Mouse (Mus musculus): ENCODE results near the gene Dab1. TPM values are rescaled to one million over a fixed set of nuclear protein-coding genes. Genes with fewer than 3 reads are reported as not detected.

The Dab1 gene
- polyA plus RNA-seq, 1 experiment from 2014 or later: 55.4 TPM

GRCm38 (mm10) chr4:104463781-104464170, 844.6 kb downstream of the Dab1 start:
- no peaks in the 10 kb centered on the region for H3K9me3 ChIP-seq (ENCODE audit: control insufficient read depth, low read length)
- no peak overlapping the region for H3K4me3 ChIP-seq (ENCODE audit: low read depth, low read length)
- 81% methylated on average over 7 of the region's 7 CpGs for WGBS
- no peaks in the 10 kb centered on the region for H3K27me3 ChIP-seq (ENCODE audit: control insufficient read depth, insufficient read depth, low read length)
- no peak for ATAC-seq (ENCODE audit: low FRiP score)
- no peak overlapping the region for H3K27ac ChIP-seq (ENCODE audit: low read depth, low read length)
- no peak overlapping the region for H3K9ac ChIP-seq (ENCODE audit: low read depth, low read length)
- no peak overlapping the region for H3K4me2 ChIP-seq (replicated peaks; ENCODE audit: low read depth, low read length)
- H3K4me1 ChIP-seq (replicated peaks; ENCODE audit: control insufficient read depth, insufficient read depth, low read length): no peaks in the 10 kb centered on the region
- no peaks in the 10 kb centered on the region for H3K36me3 ChIP-seq (ENCODE audit: control insufficient read depth, insufficient read depth, low read length)
- no peak for DNase-seq (ENCODE audit: low spot score)

DNA sequence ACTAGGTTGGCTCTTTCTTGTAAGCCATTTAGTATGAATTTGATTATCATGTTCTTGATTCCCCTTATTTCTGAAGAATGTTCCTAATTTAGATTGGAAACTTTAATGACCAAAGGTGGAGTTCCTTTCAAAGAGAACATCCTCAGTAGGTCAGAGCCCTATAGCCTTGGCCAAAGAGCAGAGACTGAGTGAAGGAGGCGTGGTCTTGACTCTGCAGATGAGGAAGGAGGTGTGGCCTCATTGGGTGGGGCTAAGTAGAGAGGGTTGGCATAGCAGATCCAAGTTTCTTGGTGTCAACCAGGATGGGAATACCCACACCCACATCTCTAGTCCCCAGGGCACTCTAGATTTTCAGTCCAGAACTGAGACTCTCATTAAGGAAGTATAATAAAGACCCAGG, 846.4 kb downstream of the Dab1 start:
- DNase-seq (ENCODE audit: low spot score) (no peak), ATAC-seq (ENCODE audit: low FRiP score) (no peak)
- H3K4me1 ChIP-seq (replicated peaks; ENCODE audit: control insufficient read depth, insufficient read depth, low read length): no peaks in the 10 kb centered on the region
- H3K9me3 ChIP-seq (ENCODE audit: control insufficient read depth, low read length): no peaks in the 10 kb centered on the region
- no peak overlapping the region for H3K9ac ChIP-seq (ENCODE audit: low read depth, low read length)
- no peak overlapping the region for H3K4me3 ChIP-seq (ENCODE audit: low read depth, low read length)
- no peaks in the 10 kb centered on the region for H3K27me3 ChIP-seq (ENCODE audit: control insufficient read depth, insufficient read depth, low read length)
- no peaks in the 10 kb centered on the region for H3K36me3 ChIP-seq (ENCODE audit: control insufficient read depth, insufficient read depth, low read length)
- 91% methylated on average over 1 of the region's 1 CpGs for WGBS
- no peak overlapping the region for H3K4me2 ChIP-seq (replicated peaks; ENCODE audit: low read depth, low read length)
- H3K27ac ChIP-seq (ENCODE audit: low read depth, low read length): no peak overlapping the region

GRCm38 (mm10) chr4:104468666-104469065, 849.5 kb downstream of the Dab1 start:
- Histone ChIP-seq H3K4me3 (ENCODE audit: low read depth, low read length) (no peak overlapping the region), H3K4me1 (replicated peaks; ENCODE audit: control insufficient read depth, insufficient read depth, low read length) (no peaks in the 10 kb centered on the region), H3K9me3 (ENCODE audit: control insufficient read depth, low read length) (no peaks in the 10 kb centered on the region), H3K27me3 (ENCODE audit: control insufficient read depth, insufficient read depth, low read length) (no peaks in the 10 kb centered on the region), H3K9ac (ENCODE audit: low read depth, low read length) (no peak overlapping the region), H3K27ac (ENCODE audit: low read depth, low read length) (no peak overlapping the region), H3K4me2 (replicated peaks; ENCODE audit: low read depth, low read length) (no peak overlapping the region), H3K36me3 (ENCODE audit: control insufficient read depth, insufficient read depth, low read length) (no peaks in the 10 kb centered on the region)
- ATAC-seq (ENCODE audit: low FRiP score) (no peak), DNase-seq (ENCODE audit: low spot score) (no peak)
- WGBS: 91% methylated on average over 3 of the region's 3 CpGs

- Histone ChIP-seq H3K27me3 (ENCODE audit: control insufficient read depth, insufficient read depth, low read length) (no peaks in the 10 kb centered on the region), H3K27ac (ENCODE audit: low read depth, low read length) (no peak overlapping the region), H3K4me1 (replicated peaks; ENCODE audit: control insufficient read depth, insufficient read depth, low read length) (no peaks in the 10 kb centered on the region), H3K36me3 (ENCODE audit: control insufficient read depth, insufficient read depth, low read length) (no peaks in the 10 kb centered on the region), H3K9me3 (ENCODE audit: control insufficient read depth, low read length) (no peaks in the 10 kb centered on the region), H3K4me2 (replicated peaks; ENCODE audit: low read depth, low read length) (no peak overlapping the region), H3K4me3 (ENCODE audit: low read depth, low read length) (no peak overlapping the region), H3K9ac (ENCODE audit: low read depth, low read length) (no peak overlapping the region)
- 75% methylated on average over 4 of the region's 4 CpGs for WGBS
- no peak for DNase-seq (ENCODE audit: low spot score)
- no peak for ATAC-seq (ENCODE audit: low FRiP score)
Measured at GRCm38 (mm10) chr4:104472915-104473314, 853.8 kb downstream of the Dab1 start.

- H3K9ac ChIP-seq (ENCODE audit: low read depth, low read length): no peak overlapping the region
- H3K9me3 ChIP-seq (ENCODE audit: control insufficient read depth, low read length): no peaks in the 10 kb centered on the region
- H3K4me3 ChIP-seq (ENCODE audit: low read depth, low read length): no peak overlapping the region
- no peaks in the 10 kb centered on the region for H3K36me3 ChIP-seq (ENCODE audit: control insufficient read depth, insufficient read depth, low read length)
- no peak overlapping the region for H3K4me2 ChIP-seq (replicated peaks; ENCODE audit: low read depth, low read length)
- no peak overlapping the region for H3K27ac ChIP-seq (ENCODE audit: low read depth, low read length)
- 90% methylated on average over 7 of the region's 7 CpGs for WGBS
- ATAC-seq (ENCODE audit: low FRiP score) (no peak), DNase-seq (ENCODE audit: low spot score) (no peak)
- H3K27me3 ChIP-seq (ENCODE audit: control insufficient read depth, insufficient read depth, low read length): no peaks in the 10 kb centered on the region
- no peaks in the 10 kb centered on the region for H3K4me1 ChIP-seq (replicated peaks; ENCODE audit: control insufficient read depth, insufficient read depth, low read length)
Measured at GRCm38 (mm10) chr4:104476841-104477240, 857.7 kb downstream of the Dab1 start.

- Histone ChIP-seq H3K4me2 (replicated peaks; ENCODE audit: low read depth, low read length) (no peak overlapping the region), H3K9ac (ENCODE audit: low read depth, low read length) (no peak overlapping the region), H3K27me3 (ENCODE audit: control insufficient read depth, insufficient read depth, low read length) (no peaks in the 10 kb centered on the region), H3K4me1 (replicated peaks; ENCODE audit: control insufficient read depth, insufficient read depth, low read length) (no peaks in the 10 kb centered on the region), H3K9me3 (ENCODE audit: control insufficient read depth, low read length) (no peaks in the 10 kb centered on the region), H3K4me3 (ENCODE audit: low read depth, low read length) (no peak overlapping the region), H3K27ac (ENCODE audit: low read depth, low read length) (no peak overlapping the region), H3K36me3 (ENCODE audit: control insufficient read depth, insufficient read depth, low read length) (no peaks in the 10 kb centered on the region)
- ATAC-seq (ENCODE audit: low FRiP score): no peak
- WGBS: 93% methylated on average over 1 of the region's 1 CpGs
- DNase-seq (ENCODE audit: low spot score): no peak
Measured at GRCm38 (mm10) chr4:104483948-104484347, 864.8 kb downstream of the Dab1 start.

DNA sequence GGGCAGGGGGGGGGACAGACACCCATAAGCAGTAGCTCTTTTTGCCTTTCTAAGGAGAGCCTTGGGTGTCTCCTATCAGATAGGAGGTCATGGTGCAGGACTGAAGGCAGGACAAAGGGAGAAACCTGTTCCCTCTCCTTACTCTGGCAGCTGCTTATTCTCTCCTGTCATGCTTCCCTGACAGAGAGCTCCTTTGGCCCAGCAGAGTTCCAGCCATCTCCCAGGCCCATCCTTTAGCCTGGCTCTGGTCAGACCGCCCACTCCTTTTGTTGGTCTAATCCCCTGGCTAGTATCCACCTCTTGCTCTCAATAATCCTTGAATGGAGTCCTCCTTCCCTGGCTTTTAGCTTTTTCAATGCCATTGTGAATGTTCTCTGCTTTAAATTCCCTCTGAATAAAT, 878.1 kb downstream of the Dab1 start:
- Histone ChIP-seq H3K27ac (ENCODE audit: low read depth, low read length) (no peak overlapping the region), H3K9ac (ENCODE audit: low read depth, low read length) (no peak overlapping the region), H3K4me2 (replicated peaks; ENCODE audit: low read depth, low read length) (no peak overlapping the region), H3K4me3 (ENCODE audit: low read depth, low read length) (no peak overlapping the region), H3K9me3 (ENCODE audit: control insufficient read depth, low read length) (no peaks in the 10 kb centered on the region), H3K36me3 (ENCODE audit: control insufficient read depth, insufficient read depth, low read length) (no peaks in the 10 kb centered on the region), H3K4me1 (replicated peaks; ENCODE audit: control insufficient read depth, insufficient read depth, low read length) (no peaks in the 10 kb centered on the region), H3K27me3 (ENCODE audit: control insufficient read depth, insufficient read depth, low read length) (no peaks in the 10 kb centered on the region)
- no peak for ATAC-seq (ENCODE audit: low FRiP score)
- DNase-seq (ENCODE audit: low spot score): no peak
- WGBS: 38% methylated on average over 1 of the region's 1 CpGs

DNA sequence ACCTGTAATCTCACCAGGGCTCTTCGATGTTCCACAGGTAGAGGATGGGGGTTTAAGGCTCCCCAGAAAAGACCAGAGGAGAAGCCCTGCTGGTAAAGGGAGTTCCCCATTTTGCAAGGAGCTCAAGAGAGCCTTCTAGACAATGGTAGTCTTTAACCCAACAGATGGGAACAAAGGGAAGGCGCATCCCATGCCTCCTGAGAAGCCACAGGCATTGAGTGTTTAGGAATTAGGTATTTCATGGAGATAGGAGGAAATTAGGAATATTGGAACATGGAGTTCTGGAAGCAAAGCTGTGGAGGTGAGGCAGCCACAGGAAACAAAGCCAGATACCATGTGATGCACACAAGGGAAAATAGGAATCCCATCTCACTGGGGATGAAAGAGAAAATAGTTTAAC, 881.0 kb downstream of the Dab1 start:
- Histone ChIP-seq H3K9ac (ENCODE audit: low read depth, low read length) (no peak overlapping the region), H3K27me3 (ENCODE audit: control insufficient read depth, insufficient read depth, low read length) (no peaks in the 10 kb centered on the region), H3K4me1 (replicated peaks; ENCODE audit: control insufficient read depth, insufficient read depth, low read length) (no peaks in the 10 kb centered on the region), H3K9me3 (ENCODE audit: control insufficient read depth, low read length) (no peaks in the 10 kb centered on the region), H3K36me3 (ENCODE audit: control insufficient read depth, insufficient read depth, low read length) (no peaks in the 10 kb centered on the region), H3K27ac (ENCODE audit: low read depth, low read length) (no peak overlapping the region), H3K4me3 (ENCODE audit: low read depth, low read length) (no peak overlapping the region), H3K4me2 (replicated peaks; ENCODE audit: low read depth, low read length) (no peak overlapping the region)
- DNase-seq (ENCODE audit: low spot score) (no peak), ATAC-seq (ENCODE audit: low FRiP score) (no peak)
- WGBS: 80% methylated on average over 2 of the region's 2 CpGs

- no peaks in the 10 kb centered on the region for H3K36me3 ChIP-seq (ENCODE audit: control insufficient read depth, insufficient read depth, low read length)
- no peaks in the 10 kb centered on the region for H3K27me3 ChIP-seq (ENCODE audit: control insufficient read depth, insufficient read depth, low read length)
- H3K9me3 ChIP-seq (ENCODE audit: control insufficient read depth, low read length): no peaks in the 10 kb centered on the region
- H3K4me2 ChIP-seq (replicated peaks; ENCODE audit: low read depth, low read length): no peak overlapping the region
- no peak overlapping the region for H3K4me3 ChIP-seq (ENCODE audit: low read depth, low read length)
- no peaks in the 10 kb centered on the region for H3K4me1 ChIP-seq (replicated peaks; ENCODE audit: control insufficient read depth, insufficient read depth, low read length)
- ATAC-seq (ENCODE audit: low FRiP score) (no peak), DNase-seq (ENCODE audit: low spot score) (no peak)
- WGBS: 32% methylated on average over 4 of the region's 4 CpGs
- H3K27ac ChIP-seq (ENCODE audit: low read depth, low read length): no peak overlapping the region
- H3K9ac ChIP-seq (ENCODE audit: low read depth, low read length): no peak overlapping the region
Measured at GRCm38 (mm10) chr4:104500646-104501045, 881.5 kb downstream of the Dab1 start.

All from hindbrain, embryonic 11.5 days (tissue).